Mouse (Mus musculus): ENCODE measurements around the gene Slit3. TPM values are rescaled to one million over a fixed set of nuclear protein-coding genes. Genes with fewer than 3 reads are reported as not detected.

Slit3 gene
- total RNA-seq, 2 experiments from 2014 or later: 56.7 to 60.0 TPM

DNA sequence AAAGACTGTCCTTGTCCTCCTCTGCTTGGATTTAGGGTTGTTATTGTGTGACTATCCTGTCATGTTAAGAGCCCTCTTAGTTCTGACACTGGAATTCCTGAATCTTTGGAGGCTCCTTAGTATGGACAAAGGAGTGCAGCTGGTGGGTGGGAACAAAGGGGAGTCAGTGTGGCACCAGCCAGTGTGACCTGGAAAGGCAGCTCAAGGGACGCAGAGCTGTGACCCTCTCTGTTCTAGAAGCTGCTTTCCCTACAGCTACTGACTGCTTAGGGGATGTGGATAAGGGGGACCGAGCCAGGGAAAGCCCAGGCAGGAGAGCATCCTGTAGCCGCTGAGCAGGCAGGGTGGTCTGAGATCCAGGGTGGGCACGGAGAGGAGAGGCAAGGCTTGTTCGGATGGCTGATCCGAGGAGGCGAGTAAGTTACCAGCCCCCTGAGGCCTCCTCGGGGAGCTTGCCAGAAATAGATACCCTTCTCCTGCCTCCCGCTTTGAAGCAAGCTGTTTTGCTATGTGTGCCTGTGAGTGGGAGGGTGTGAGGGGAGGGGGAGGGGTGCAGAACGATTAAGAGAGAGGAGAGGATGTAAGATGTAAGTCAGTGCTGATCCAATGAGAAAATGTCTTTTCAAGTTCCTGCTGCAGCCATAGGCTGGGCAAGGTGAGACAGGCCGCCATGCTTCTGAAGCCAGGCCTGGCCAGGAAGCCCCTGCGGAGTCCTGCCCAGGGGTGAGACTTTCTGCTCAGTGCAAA is 162.0 kb downstream of the Slit3 start:
- intact Hi-C loops (cut with DNase I): loop anchor here (5.0 kb wide), 1 partner anchor 161 kb away; the partner anchor contains the start of gene Slit3
- DNase-seq (ENCODE audit: extremely low spot score in 1 of 2, low spot score in 2 of 2): peak; percentile 50 to 51
- peak overlapping the region; percentile 83 for H3K27ac ChIP-seq
- no peak for TF ChIP-seq CTCF (IDR thresholded peaks at IDR 0.05)
- H3K4me3 ChIP-seq: no peak overlapping the region

DNA sequence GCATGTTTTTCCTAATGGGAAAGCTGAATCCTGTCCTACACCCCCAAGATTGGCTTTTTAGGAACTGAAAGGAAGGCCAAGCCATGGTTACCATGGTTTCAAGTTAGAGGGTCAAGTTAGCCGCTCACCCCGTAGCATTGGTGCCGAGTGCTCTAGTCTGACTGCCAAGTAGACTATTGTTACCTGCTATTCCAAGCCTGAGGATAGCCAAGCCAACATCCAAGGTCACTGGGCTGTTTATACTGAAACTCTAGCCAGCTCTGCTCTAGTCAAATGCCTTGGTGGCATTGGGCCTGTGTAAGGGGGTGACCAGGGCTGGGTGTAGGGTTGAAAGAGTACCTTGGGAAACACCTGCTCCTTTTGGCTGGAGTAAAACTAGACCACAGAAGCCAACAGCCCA is 162.7 kb downstream of the Slit3 start:
- intact Hi-C loops (cut with DNase I): loop anchor here (5.0 kb wide), 1 partner anchor 161 kb away; the partner anchor contains the start of gene Slit3
- no peak for TF ChIP-seq CTCF (IDR thresholded peaks at IDR 0.05)
- DNase-seq (ENCODE audit: extremely low spot score in 1 of 2, low spot score in 2 of 2): no peak
- no peak overlapping the region for H3K4me3 ChIP-seq
- 0 out of 2 replicates have a peak overlapping the region, but pooled peaks have one; percentile 6 for H3K27ac ChIP-seq

DNA sequence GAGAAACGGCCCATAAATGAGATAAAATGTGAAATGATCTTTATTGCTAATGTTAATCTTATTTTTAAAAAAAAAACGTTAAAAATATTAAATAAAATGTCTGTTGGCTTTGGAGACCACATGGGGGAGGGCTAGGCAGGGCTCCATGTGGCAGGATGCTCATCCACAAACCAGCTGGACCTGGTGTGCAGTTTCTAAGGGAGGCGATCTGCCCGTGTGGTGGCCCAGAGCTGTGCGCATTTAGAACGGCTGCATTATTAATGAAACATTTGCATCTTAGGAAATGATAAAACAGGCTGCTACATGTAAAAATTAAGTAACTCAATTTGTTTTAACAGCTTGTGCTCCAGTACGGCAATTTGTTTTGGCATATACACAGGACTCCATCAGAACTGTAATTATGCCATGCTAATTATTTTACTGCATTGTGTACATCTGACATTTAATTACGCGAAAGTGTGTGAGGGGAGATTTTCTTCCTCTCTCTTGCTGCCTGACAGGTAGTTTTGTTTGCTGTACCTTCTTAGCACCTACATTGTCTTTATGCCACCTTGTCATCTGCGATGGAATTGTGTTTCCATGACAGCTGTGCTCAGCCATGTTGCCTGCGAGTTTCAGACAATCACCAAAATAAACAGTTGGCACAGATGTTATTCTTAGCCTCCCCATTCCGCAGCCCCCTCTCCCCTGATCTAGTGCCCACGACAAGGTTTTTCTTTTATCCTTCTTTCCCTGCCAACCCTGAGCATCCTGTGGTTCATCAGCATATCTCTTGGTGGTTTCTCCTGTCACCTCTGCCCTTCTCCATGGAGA is 165.8 kb downstream of the Slit3 start:
- Histone ChIP-seq H3K4me3 (no peak overlapping the region), H3K27ac (no peak overlapping the region)
- TF ChIP-seq CTCF (IDR thresholded peaks at IDR 0.05): no peak
- no peak for DNase-seq (ENCODE audit: extremely low spot score in 1 of 2, low spot score in 2 of 2)
- intact Hi-C loops (cut with DNase I): no loop called here

DNA sequence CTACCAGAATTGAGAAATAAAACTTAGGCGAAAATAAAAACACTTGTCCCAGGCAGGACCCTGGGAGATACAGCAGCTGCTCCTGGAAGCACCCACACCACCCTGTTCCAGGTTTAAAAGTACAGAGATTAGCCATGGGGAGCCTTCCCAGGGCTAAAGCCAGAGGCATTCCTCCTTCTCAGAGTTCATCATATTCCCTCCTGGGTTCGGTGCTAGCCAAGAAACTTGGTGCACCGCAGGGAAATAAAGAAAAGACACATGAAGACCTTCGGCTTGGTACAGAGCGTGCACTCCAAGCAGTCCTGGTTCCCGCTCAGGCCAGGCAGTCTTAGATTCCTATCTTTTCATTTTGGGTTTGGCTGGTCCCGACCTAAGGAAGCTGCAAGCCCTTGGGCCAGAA is 167.0 kb downstream of the Slit3 start:
- no peak overlapping the region for H3K4me3 ChIP-seq
- intact Hi-C loops (cut with DNase I): no loop called here
- no peak for TF ChIP-seq CTCF (IDR thresholded peaks at IDR 0.05)
- no peak overlapping the region for H3K27ac ChIP-seq
- no peak for DNase-seq (ENCODE audit: extremely low spot score in 1 of 2, low spot score in 2 of 2)

DNA sequence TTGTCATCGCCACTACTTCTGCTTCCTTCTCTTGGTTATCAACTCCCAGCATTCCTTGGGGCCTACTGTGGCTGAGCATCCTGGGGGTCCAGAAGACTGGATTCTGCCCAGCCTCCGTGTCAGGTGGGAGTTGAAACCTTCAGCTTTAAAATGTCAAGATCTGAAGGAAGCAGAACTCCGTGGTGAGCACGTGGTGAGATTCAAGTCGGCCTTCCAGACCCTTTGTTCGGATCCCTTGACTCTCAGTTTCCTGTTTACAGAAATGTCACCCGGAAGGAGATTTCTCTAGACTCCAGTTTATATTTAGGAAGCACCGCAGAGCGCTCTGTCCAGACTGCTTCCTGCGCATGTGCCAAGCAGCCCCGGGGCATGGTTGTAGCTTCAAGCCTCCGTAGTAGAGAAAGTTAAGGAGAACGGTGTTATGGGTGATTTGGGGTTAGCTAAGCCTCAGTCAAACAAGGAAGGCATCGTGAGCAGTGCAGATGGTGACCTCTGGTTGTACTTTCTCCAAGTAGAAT is 167.8 kb downstream of the Slit3 start:
- DNase-seq (ENCODE audit: extremely low spot score in 1 of 2, low spot score in 2 of 2): no peak
- TF ChIP-seq CTCF (IDR thresholded peaks at IDR 0.05): no peak
- Histone ChIP-seq H3K4me3 (no peak overlapping the region), H3K27ac (no peak overlapping the region)
- intact Hi-C loops (cut with DNase I): no loop called here

DNA sequence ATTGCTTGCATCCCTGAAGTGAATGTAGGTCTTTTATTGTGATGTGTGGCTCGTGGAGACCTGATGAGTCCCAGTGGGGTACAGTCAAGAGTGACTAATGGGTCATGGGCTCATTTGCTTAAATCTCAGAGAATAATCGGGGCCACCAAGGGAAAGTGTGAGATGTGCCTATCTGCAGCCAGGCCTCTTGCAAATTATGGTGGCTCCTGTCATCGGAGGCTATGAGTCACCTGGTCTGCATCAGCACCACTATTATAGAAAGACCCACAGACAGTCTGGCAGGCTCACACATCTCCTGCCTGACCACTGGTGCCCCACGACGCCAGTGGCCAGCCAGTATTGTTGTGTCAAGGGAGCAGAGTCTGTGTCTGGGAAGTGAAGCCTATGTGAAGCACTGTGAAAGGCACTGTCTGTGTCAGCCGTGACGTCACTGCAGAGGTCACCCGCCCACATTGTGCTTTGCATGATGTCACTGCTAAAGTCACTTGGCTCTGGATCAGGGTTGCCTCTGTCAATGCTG is 171.3 kb downstream of the Slit3 start:
- intact Hi-C loops (cut with DNase I): no loop called here
- H3K4me3 ChIP-seq: no peak overlapping the region
- no peak for TF ChIP-seq CTCF (IDR thresholded peaks at IDR 0.05)
- no peak overlapping the region for H3K27ac ChIP-seq
- no peak for DNase-seq (ENCODE audit: extremely low spot score in 1 of 2, low spot score in 2 of 2)

DNA sequence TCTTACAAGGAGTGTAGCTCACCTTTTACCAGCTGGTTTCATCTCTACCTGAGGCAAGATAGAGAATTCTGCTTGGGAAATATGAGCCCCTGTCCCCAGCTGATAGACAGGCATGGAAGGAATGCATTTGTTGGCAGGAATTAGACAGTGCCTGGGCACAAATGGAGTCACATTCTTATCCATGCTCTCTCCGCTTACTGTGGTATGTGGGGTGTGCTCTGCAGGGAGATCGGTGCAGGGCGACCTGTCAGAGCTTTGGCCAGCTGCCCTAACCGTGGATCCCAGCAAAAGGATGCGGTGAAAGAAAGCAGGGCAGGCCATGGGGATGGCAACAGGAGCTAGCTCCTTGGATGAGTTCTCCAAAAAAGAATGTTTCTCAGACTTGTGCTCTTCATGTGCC is 172.2 kb downstream of the Slit3 start:
- Histone ChIP-seq H3K27ac (no peak overlapping the region), H3K4me3 (no peak overlapping the region)
- no peak for DNase-seq (ENCODE audit: extremely low spot score in 1 of 2, low spot score in 2 of 2)
- no peak for TF ChIP-seq CTCF (IDR thresholded peaks at IDR 0.05)
- intact Hi-C loops (cut with DNase I): no loop called here

DNA sequence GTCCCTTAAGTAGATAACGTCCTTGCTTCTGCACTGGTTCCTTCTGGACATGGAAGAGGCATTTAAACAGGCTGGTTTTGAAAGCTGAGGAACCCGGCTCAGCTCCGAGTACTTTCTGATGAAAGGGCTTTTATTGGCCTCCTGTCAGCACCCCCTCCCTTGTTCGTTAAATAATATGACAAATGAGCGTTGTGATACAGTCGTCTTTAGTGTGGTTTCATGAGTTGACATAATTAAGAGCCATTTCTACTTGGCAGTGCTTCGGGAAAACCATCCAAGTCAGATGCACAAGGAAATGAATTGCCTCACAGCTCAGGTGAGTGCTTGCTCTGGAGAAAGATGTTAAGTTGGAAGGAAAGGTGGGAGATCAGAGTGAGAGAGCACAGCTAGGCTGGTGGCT is 173.6 kb downstream of the Slit3 start:
- no peak for TF ChIP-seq CTCF (IDR thresholded peaks at IDR 0.05)
- no peak for DNase-seq (ENCODE audit: extremely low spot score in 1 of 2, low spot score in 2 of 2)
- intact Hi-C loops (cut with DNase I): no loop called here
- no peak overlapping the region for H3K27ac ChIP-seq
- no peak overlapping the region for H3K4me3 ChIP-seq

DNA sequence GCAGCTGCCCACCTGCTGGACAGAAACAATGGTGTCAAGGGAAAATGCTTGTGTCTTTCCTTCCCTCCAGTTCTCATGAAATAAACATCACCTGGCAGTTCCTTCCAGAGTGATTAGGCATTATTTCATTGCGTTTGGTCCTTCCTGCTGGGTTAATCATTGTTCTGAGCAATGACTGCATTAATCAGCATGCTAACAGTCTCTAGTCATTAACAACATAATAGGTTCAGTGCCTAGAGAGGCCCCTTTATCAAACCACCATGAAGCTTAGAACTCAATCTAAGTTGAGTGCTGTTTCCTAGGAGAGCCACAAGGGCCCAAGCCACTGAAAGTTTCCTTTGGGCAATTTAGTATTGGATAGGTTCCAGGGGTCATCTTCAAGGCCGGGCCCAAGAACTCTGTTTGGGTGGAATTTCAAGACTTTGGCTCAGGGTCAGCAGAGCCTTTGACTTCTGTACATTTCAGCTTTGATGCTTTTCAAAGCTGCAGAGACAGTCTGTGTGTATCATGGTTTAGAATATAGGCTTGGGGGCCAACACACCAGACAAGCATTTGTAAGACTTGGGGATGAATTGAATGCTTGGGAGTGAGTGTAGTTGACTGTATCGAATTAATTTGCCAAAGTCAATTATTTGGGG is 174.3 kb downstream of the Slit3 start:
- DNase-seq (ENCODE audit: extremely low spot score in 1 of 2, low spot score in 2 of 2): no peak
- no peak; the same call in 1 of the 2 replicates for TF ChIP-seq CTCF (IDR thresholded peaks at IDR 0.05)
- intact Hi-C loops (cut with DNase I): no loop called here
- Histone ChIP-seq H3K4me3 (no peak overlapping the region), H3K27ac (no peak overlapping the region)

DNA sequence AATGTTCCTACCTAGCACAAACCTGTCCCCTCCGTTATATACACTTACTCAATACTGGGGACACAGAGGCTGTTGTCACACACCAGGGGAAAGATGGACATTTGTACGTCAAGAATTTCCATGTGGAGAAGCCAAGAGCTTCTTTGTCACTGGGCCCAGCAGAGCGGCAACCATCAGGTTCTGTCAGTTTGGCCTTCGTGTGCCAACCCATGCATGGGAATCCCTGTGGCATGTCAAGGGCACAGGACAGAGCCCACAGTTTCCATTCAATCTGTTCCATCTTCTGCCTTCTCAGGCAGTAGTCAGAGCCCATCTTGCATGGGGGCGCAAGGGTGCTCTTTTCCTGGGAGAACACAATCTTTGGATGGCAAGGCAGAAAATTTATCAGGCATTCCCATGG is 175.8 kb downstream of the Slit3 start:
- intact Hi-C loops (cut with DNase I): no loop called here
- TF ChIP-seq CTCF (IDR thresholded peaks at IDR 0.05): no peak
- no peak overlapping the region for H3K4me3 ChIP-seq
- H3K27ac ChIP-seq: no peak overlapping the region
- no peak for DNase-seq (ENCODE audit: extremely low spot score in 1 of 2, low spot score in 2 of 2)

DNA sequence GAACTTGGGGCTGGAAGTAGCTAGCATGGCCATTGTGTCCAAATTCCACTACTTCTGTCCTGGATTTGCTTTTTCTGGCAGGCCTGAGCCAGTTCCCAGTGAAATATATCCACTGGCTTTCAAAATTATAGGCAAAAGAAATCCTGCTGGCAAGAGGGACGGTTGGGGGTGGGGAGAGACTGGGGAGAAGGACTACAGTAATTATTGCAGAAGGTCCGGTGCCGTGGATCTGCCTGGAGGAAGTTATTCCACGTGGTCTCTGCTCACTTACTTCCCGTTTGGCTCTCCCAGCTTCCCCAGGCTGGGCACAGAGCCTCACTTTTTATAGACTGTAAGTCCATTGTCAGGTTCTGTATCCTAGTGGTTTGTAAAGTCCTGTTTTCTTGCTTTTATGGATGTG is 176.3 kb downstream of the Slit3 start:
- intact Hi-C loops (cut with DNase I): no loop called here
- TF ChIP-seq CTCF (IDR thresholded peaks at IDR 0.05): no peak
- no peak overlapping the region for H3K27ac ChIP-seq
- H3K4me3 ChIP-seq: no peak overlapping the region
- no peak for DNase-seq (ENCODE audit: extremely low spot score in 1 of 2, low spot score in 2 of 2)

DNA sequence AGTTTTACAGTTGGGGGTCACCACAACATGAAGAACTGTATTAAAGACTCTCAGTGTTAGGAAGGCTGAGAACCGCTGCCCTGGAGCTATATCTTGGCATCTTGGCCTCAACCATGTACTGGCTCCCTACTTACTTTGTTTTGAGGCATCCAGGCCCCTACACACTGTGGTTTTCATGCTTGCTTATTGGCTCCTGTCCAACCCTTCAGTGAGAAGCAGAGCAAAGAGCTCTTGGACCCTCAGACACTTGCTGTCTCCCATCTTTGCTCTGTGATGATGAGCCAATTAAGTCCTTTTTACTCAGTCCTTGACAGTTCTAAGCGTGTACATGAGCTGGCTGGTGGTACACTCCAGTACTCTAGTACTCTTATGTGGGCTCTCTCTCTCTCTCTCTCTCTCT is 177.5 kb downstream of the Slit3 start:
- no peak overlapping the region for H3K4me3 ChIP-seq
- DNase-seq (ENCODE audit: extremely low spot score in 1 of 2, low spot score in 2 of 2): no peak
- intact Hi-C loops (cut with DNase I): no loop called here
- no peak for TF ChIP-seq CTCF (IDR thresholded peaks at IDR 0.05)
- no peak overlapping the region for H3K27ac ChIP-seq
